In the genomic region with DNA sequence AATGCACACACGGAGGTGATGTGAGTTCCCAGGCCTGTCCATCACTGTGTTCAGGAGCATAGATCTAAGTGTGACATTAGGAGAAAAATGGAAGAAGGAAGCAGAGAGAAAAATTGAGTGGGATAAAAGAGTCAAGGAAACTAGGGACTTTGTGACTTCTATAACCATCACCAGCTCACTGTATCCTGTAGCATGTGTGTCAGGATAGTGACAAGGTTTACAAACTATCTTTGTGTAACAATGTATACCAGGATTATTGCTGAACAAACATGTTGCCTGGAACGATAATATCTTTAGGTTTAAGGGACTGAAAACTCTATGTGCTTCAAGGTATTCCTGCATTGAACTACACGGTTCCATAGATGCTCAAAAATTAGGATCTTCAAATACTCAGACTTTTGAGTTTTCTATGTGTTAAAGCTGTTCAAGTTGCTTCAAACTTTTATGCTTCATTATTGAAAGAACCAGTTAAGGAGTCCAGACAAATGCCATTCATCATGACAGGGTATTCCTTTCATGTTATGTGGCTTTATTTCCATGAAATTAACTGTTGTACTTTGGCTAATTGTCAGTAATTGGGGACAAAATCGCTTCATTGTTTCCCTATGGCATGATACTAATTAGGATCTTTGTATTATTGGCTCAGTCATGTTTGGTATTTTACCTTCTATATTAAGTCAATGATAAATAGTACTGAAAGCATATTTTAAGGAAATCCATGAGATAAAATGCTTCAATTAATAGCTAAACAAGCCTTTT, we compare ENCODE assay signal across 10 mouse cellular contexts.
DNase-seq lines count a peak whose midpoint lies in the region; ATAC-seq and TF ChIP-seq lines count a peak whose summit lies in the region.
"Had no signal": no experiment of that assay in that cellular context is flagged by ENCODE, and none has a peak within 500 bp of the region (broad histone marks: within the 10 kb centered on the region; RNA-seq: fewer than 3 reads in every experiment).

No protein-coding gene starts in this region.

- DNase-seq in embryo, embryonic 10 days (ENCODE audit: low spot score): peak; percentile 26
- DNase-seq in embryo, embryonic 10.5 days (ENCODE audit: low spot score): no peak
- no peak for DNase-seq in lung, embryonic 14.5 days
- DNase-seq in lung, postnatal 10 days: no peak
- DNase-seq in cerebellum, adult 8-10 months: no peak
- no peak for DNase-seq in gastrocnemius, adult 18-20 months (ENCODE audit: low spot score)

- peak overlapping the region; percentile 59; the same call in 1 of the 2 replicates for H3K4me2 ChIP-seq in lung, embryonic 14.5 days
- no peak overlapping the region for H3K4me2 ChIP-seq in limb, embryonic 13.5 days (replicated peaks)
- peak overlapping the region; percentile 49; the same call in 1 of the 2 replicates for H3K4me2 ChIP-seq in stomach, embryonic 16.5 days (ENCODE audit: low read depth, low read length)

- H3K4me1 ChIP-seq in lung, embryonic 14.5 days (ENCODE audit: insufficient read depth): 0 out of 2 replicates have a peak, but pooled peaks cover 6% of the 10 kb centered on the region
- peaks cover 57% of the 10 kb centered on the region for H3K4me1 ChIP-seq in limb, embryonic 13.5 days
- H3K4me1 ChIP-seq in stomach, embryonic 16.5 days (ENCODE audit: control insufficient read depth, insufficient read depth, low read length): peaks cover 15% of the 10 kb centered on the region

- no peaks in the 10 kb centered on the region for H3K9me3 ChIP-seq in lung, embryonic 14.5 days (ENCODE audit: low read depth, low read length)
- no peaks in the 10 kb centered on the region for H3K9me3 ChIP-seq in limb, embryonic 13.5 days
- H3K9me3 ChIP-seq in stomach, embryonic 16.5 days (replicated peaks; ENCODE audit: control insufficient read depth, low read length): no peaks in the 10 kb centered on the region
- H3K9me3 ChIP-seq: liver, embryonic 15.5 days had no signal

- ATAC-seq in lung, embryonic 14.5 days (ENCODE audit: insufficient read depth): no peak
- no peak for ATAC-seq in limb, embryonic 13.5 days (ENCODE audit: low FRiP score, low read depth)
- no peak for ATAC-seq in stomach, embryonic 16.5 days (ENCODE audit: insufficient read depth, low FRiP score)
- ATAC-seq: Patski had no signal

- no peak overlapping the region for H3K4me3 ChIP-seq in lung, embryonic 14.5 days (ENCODE audit: low read depth, low read length)
- no peak overlapping the region for H3K4me3 ChIP-seq in limb, embryonic 13.5 days
- no peak overlapping the region for H3K4me3 ChIP-seq in stomach, embryonic 16.5 days (replicated peaks; ENCODE audit: low read length)
- H3K4me3 ChIP-seq: liver, embryonic 15.5 days had no signal

- no peak overlapping the region for H3K9ac ChIP-seq in lung, embryonic 14.5 days
- no peak overlapping the region for H3K9ac ChIP-seq in limb, embryonic 13.5 days
- H3K9ac ChIP-seq in stomach, embryonic 16.5 days (ENCODE audit: low read length): 0 out of 2 replicates have a peak overlapping the region, but pooled peaks have one; percentile 2
- H3K9ac ChIP-seq: liver, embryonic 15.5 days had no signal

- no peak for TF ChIP-seq CTCF in lung, embryonic 14.5 days (IDR thresholded peaks at IDR 0.05; ENCODE audit: low read depth)

- WGBS in lung, embryonic 14.5 days: 57% methylated on average over 4 of the region's 4 CpGs
- WGBS in limb, embryonic 13.5 days: 64% methylated on average over 4 of the region's 4 CpGs
- 59% methylated on average over 4 of the region's 4 CpGs for WGBS in stomach, embryonic 16.5 days

- no peak overlapping the region for H3K27ac ChIP-seq in lung, embryonic 14.5 days (ENCODE audit: low read depth)
- H3K27ac ChIP-seq in limb, embryonic 13.5 days: peak overlapping the region; percentile 48; the same call in 1 of the 2 replicates
- no peak overlapping the region for H3K27ac ChIP-seq in stomach, embryonic 16.5 days (ENCODE audit: low read length)
- H3K27ac ChIP-seq: liver, embryonic 15.5 days had no signal

- no peaks in the 10 kb centered on the region for H3K36me3 ChIP-seq in lung, embryonic 14.5 days (ENCODE audit: insufficient read depth)
- H3K36me3 ChIP-seq in limb, embryonic 13.5 days: 0 out of 2 replicates have a peak, but pooled peaks cover 4% of the 10 kb centered on the region
- H3K36me3 ChIP-seq in stomach, embryonic 16.5 days (ENCODE audit: control insufficient read depth, insufficient read depth, low read length): no peaks in the 10 kb centered on the region
- H3K36me3 ChIP-seq: liver, embryonic 15.5 days had no signal

- H3K27me3 ChIP-seq in lung, embryonic 14.5 days (ENCODE audit: insufficient read depth, low read length): no peaks in the 10 kb centered on the region
- no peaks in the 10 kb centered on the region for H3K27me3 ChIP-seq in limb, embryonic 13.5 days
- H3K27me3 ChIP-seq in stomach, embryonic 16.5 days (ENCODE audit: control insufficient read depth, insufficient read depth, low read length): no peaks in the 10 kb centered on the region
- H3K27me3 ChIP-seq: liver, embryonic 15.5 days; Patski had no signal
